8 mouse cellular contexts compared by ENCODE assay signal in the genomic region with DNA sequence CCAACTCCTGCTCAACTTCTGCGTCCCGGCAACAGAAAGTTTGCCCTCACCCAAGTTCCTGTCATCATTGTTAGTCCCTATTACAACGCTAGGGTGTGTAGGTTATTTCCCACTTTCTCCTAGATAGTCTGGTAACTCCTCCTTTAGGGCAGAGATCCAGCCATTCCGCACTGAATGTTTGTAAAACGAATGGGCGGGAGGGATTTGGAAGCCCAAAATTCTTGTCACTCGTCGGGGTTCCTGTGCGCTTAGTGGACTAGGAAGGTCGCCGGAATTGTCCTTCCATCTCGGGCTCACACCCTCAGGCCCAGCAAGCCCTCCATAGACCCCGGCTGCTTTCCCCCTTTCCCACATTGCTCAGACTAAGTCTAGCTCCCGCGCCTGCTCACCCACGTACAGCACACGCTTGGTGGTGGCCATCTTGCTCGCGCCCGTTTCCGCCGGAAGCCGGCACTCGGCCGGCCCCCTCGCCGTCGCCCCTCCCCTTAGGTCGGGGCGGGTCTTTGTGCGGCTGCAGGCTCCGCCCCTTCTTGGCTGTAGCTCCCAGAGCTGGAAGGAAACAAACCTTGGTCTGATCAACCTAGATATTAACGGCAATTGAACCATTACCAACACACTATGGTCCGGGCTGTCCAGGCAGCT. TPM values are rescaled to one million over a fixed set of nuclear protein-coding genes. Genes with fewer than 3 reads are reported as not detected.
A peak's percentile ranks its signal among the peaks of the same experiment; 100 is the strongest.
DNase-seq lines count a peak whose midpoint lies in the region; ATAC-seq and TF ChIP-seq lines count a peak whose summit lies in the region.

Gene Ppie, minus strand, starts transcription at position 439 of the 642 bp plus-strand sequence.

- H3K9me3 ChIP-seq in ES-E14 (ENCODE audit: control insufficient read depth, insufficient read depth, low read depth, low read length) = no peaks in the 10 kb centered on the region
- H3K9me3 ChIP-seq in forebrain, embryonic 14.5 days (replicated peaks; ENCODE audit: control insufficient read depth, low read length) = no peaks in the 10 kb centered on the region
- H3K9me3 ChIP-seq in lung, embryonic 15.5 days = no peaks in the 10 kb centered on the region

- peak within 1 kb of the TSS; percentile 98 to 99 for H3K4me3 ChIP-seq in ES-E14 (ENCODE audit: insufficient read depth in 1 of 2, low read depth in 1 of 2, low read length in 2 of 2, poor library complexity in 1 of 2, severe bottlenecking in 1 of 2)
- H3K4me3 ChIP-seq in forebrain, embryonic 14.5 days (ENCODE audit: low read depth, low read length) = peak within 1 kb of the TSS; percentile 64
- H3K4me3 ChIP-seq in lung, embryonic 15.5 days = peak within 1 kb of the TSS; percentile 63

- peak; percentile 99 for ATAC-seq in forebrain, embryonic 14.5 days
- peak; percentile 98 for ATAC-seq in lung, embryonic 15.5 days (ENCODE audit: borderline replicate concordance, extremely low read depth, low FRiP score, low TSS enrichment)

- peaks cover 3 to 6% of the 10 kb centered on the region in 2 experiments for H3K4me1 ChIP-seq in ES-E14 (ENCODE audit: control insufficient read depth in 2 of 2, insufficient read depth in 2 of 2, low read length in 2 of 2, poor library complexity in 1 of 2)
- H3K4me1 ChIP-seq in forebrain, embryonic 14.5 days (ENCODE audit: control insufficient read depth, insufficient read depth, low read length) = peaks cover 12% of the 10 kb centered on the region
- peaks cover 19% of the 10 kb centered on the region for H3K4me1 ChIP-seq in lung, embryonic 15.5 days

- H3K4me2 ChIP-seq in forebrain, embryonic 14.5 days (ENCODE audit: low read length) = peak within 1 kb of the TSS; percentile 92
- H3K4me2 ChIP-seq in lung, embryonic 15.5 days = peak within 1 kb of the TSS; percentile 67

- H3K27ac ChIP-seq in ES-E14 (ENCODE audit: insufficient read depth, low read depth, low read length, poor library complexity, severe bottlenecking) = peak within 1 kb of the TSS; percentile 83
- H3K27ac ChIP-seq in forebrain, embryonic 14.5 days (ENCODE audit: low read depth, low read length) = peak within 1 kb of the TSS; percentile 80; the same call in 1 of the 2 replicates
- H3K27ac ChIP-seq in lung, embryonic 15.5 days = peak within 1 kb of the TSS; percentile 90

- peak within 1 kb of the TSS; percentile 100 for H3K9ac ChIP-seq in ES-E14 (ENCODE audit: insufficient read depth, low read depth, low read length, poor library complexity, severe bottlenecking)
- peak within 1 kb of the TSS; percentile 66 for H3K9ac ChIP-seq in forebrain, embryonic 14.5 days (ENCODE audit: low read length)
- peak within 1 kb of the TSS; percentile 61 for H3K9ac ChIP-seq in lung, embryonic 15.5 days

- WGBS in forebrain, embryonic 14.5 days = under 1% methylated on average over 34 of the region's 34 CpGs
- under 1% methylated on average over 34 of the region's 34 CpGs for WGBS in lung, embryonic 15.5 days

- H3K36me3 ChIP-seq in ES-E14 (ENCODE audit: control insufficient read depth, insufficient read depth, low read length, poor library complexity, severe bottlenecking) = peaks cover 15% of the 10 kb centered on the region
- H3K36me3 ChIP-seq in forebrain, embryonic 14.5 days (ENCODE audit: control insufficient read depth, insufficient read depth, low read length) = peaks cover 21% of the 10 kb centered on the region
- peaks cover 22% of the 10 kb centered on the region for H3K36me3 ChIP-seq in lung, embryonic 15.5 days

- peak; percentile 74 for DNase-seq in ES-E14 (ENCODE audit: low read depth, low spot score)
- peak; percentile 69 for DNase-seq in cerebellum, adult 11 months
- peak; percentile 94 for DNase-seq in forebrain, embryonic 14.5 days (ENCODE audit: low spot score)
- peak; percentile 83 to 87 for DNase-seq in heart, postnatal 14 days
- DNase-seq in layer of hippocampus, adult 18-20 months (ENCODE audit: low spot score in 2 of 2) = peak; percentile 53 to 73
- peak; percentile 66 for DNase-seq in ovary, adult 18-20 months (ENCODE audit: low spot score)
- peak; percentile 84 for DNase-seq in thymus, postnatal 0 days (ENCODE audit: low spot score)

- intact Hi-C loops in heart, postnatal 14 days (cut with DNase I) = no loop called here

- H3K27me3 ChIP-seq in forebrain, embryonic 14.5 days (replicated peaks; ENCODE audit: control insufficient read depth, insufficient read depth, low read length) = no peaks in the 10 kb centered on the region
- H3K27me3 ChIP-seq in lung, embryonic 15.5 days = no peaks in the 10 kb centered on the region

- in situ Hi-C loops in ES-E14 (cut with MboI; ENCODE audit: low sequenced_read_pairs in 2 of 2, unreplicated experiment in 2 of 2) = no loop called here

TF ChIP-seq in ES-E14, 5 proteins besides CTCF, POLR2A, EP300 and RAD21:
- no peak for TF ChIP-seq ZNF384 (IDR thresholded peaks at IDR 0.05; ENCODE audit: low read depth, low read length)
- peak; percentile 80; the same call in 1 of the 2 replicates for TF ChIP-seq HCFC1 (IDR thresholded peaks at IDR 0.05; ENCODE audit: borderline replicate concordance, insufficient read depth, low read length)
TF ChIP-seq in ES-E14: peak in this region for 1.

RNA-seq across cellular contexts. Expression of gene Ppie, which starts in this region (rescaled TPM):
- total RNA-seq in ES-E14 (2012; rRNA removed) = 77.1 and 81.6 TPM in 2 replicates
- 86.4 and 88.3 TPM in 2 replicates for polyA plus RNA-seq in forebrain, embryonic 14.5 days (2014; fragmentation: Nextera tagmentation; extraction: Ambion mirVana)
- total RNA-seq in heart, postnatal 14 days (2021) = 10 to 100 TPM; 20.9 to 23.5 TPM
- 10 to 100 TPM; 21.6 to 22.0 TPM for total RNA-seq in layer of hippocampus, adult 18-20 months (2021)
- polyA plus RNA-seq in lung, embryonic 15.5 days (2015; fragmentation: Nextera tagmentation; extraction: Ambion mirVana) = 107 and 109 TPM in 2 replicates
- 92.1 and 105 TPM in 2 replicates for polyA plus RNA-seq in thymus, postnatal 0 days (2015; fragmentation: Nextera tagmentation; extraction: Ambion mirVana)

Comparison
In these comparisons a context has a peak if more than half of its experiments do, and no peak if none do; other contexts are left out.
1. Peak in every context shown above with its lines: DNase-seq, ATAC-seq, H3K4me3 ChIP-seq and H3K27ac ChIP-seq.